Mouse (Mus musculus): ENCODE measurements at regions not wholly inside any gene's neighbourhood (a gene's known extent, or its start where the extent isn't known, plus 50 kb on each side); places are given as distances from the start of the nearest gene placed in this dataset.

DNA sequence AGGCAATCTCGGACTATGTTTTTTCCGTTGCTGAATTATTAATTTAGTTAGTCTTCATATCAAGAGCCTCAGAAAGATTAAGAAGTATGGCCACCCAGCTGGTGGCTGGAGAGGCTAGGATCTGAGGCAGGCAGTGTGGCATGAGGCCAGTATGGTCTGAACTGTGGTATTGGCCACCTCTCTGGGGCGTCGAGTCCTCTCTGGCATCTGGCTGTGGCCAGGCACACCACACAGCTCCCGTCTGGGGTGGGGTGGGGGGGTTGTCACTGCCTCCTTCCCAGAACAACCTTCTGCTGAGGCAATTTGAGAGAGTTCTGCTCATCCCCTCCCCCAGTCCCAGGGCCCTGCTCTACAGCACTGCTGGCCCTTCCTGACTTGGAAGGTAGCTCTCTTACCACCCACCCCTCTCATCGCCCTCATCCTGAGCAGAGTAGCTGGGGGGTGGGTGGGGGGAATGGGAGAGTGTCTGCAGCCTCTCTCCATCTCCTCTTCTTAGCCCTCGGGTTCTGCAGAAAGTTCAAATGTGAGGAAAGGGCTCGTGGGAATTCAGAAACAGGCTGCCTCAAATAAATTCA lies 103.2 kb downstream of the Vegfa start:
- ATAC-seq (ENCODE audit: low TSS enrichment) = no peak

DNA sequence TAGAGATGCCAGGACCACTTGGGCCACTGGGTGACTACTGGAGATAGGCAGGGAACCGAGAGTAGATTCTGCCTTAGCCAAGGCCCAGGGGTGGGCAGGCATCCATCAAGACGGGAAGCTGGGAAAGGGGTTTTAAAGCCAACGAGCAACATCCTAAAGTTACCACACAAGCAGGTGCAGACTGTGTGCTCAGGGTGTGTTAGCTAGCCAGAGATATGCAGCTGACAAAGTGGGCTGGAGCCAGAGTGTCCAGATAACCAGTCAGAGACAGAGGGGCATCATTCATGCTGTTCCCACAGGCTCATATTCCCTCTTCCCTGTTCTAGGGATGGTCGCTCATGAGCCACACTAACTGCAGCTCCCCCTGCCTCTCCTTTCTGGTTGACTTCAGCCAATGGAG lies 104.2 kb downstream of the Vegfa start:
- no peak for ATAC-seq (ENCODE audit: low TSS enrichment)

DNA sequence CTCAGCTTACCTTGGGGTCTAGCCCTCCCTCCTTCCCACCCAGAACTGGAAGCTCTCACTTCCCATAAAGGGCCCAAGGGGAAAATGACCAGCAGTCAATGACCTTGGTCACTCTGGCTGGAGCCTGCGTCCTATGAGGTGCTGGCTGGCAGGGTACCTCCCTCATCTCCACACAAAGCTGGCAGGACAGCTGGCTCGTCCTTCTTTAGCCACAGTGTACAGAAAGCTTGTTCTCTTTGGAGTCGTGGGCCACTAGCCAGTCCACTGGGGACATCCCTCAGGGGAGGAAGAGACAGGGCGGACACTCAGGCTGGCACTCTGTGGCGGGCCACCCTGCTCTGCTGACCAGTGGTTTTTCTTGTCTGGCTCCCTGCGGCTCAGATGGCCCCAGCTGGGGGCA lies 106.3 kb downstream of the Vegfa start:
- ATAC-seq (ENCODE audit: low TSS enrichment) = no peak

DNA sequence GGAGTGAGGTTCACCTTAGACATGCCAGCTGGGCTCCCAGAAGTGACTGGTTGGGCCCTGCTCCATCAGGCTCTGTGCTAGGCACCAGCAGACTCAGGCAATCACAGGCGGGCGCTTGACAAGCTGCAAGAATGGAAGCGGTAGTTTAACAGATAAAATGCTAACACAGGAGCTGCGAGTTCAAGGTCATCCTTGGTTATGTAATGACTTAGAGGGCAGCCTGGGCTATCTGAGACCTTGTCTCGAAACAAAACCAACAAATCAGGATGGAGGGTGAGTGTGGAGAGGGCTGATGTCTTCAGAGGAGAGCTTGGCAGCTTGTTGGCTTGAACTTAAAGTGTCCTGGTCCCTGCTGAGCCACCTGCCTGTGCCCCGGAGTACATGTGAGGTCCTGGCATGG lies 107.6 kb downstream of the Vegfa start:
- ATAC-seq (ENCODE audit: low TSS enrichment) = no peak

DNA sequence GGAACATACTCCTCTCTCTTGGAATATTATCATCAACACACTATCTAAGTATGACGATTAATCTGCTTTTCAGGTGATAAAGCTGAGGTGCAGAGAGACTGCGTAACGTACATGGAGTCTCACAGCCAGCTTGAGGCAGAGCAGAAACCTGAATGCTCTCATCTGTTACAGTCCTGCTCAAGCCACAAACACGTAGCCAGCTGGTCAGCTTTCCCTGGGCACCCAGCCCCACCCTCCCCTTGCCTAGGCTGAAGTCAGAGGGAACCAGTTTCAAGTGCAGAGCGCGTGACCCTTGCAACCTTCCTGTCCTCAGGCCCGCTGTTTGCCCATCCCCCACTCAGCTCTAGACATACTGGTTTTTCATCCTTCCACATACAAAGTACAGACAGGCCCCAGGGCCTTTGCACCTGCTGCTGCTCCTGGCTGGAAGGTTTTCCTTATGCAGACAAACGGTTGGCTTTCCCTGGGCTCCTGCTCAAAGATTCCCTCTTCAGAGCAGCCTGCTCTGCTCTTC lies 108.9 kb downstream of the Vegfa start:
- no peak for ATAC-seq (ENCODE audit: low TSS enrichment)

DNA sequence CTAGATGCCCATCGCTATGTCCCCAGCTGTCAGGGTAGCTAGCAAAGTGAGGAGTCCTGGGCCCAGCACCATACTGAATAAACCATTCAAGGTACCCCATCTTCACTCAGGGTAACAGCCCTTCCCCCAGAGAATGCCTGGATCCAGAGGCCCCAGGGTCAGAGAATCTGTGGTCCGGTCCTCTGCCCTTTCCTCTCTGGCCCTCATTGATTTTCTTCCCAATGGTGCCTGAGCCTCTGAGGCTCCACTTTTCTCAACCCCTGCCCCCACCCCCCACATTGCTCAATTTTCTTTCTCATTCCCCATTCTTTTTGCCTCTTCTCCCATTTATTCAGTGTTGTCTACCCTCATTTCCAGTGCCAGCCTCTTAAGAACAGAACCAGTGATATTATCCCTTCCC lies 114.5 kb downstream of the Vegfa start:
- no peak for ATAC-seq (ENCODE audit: low TSS enrichment)

DNA sequence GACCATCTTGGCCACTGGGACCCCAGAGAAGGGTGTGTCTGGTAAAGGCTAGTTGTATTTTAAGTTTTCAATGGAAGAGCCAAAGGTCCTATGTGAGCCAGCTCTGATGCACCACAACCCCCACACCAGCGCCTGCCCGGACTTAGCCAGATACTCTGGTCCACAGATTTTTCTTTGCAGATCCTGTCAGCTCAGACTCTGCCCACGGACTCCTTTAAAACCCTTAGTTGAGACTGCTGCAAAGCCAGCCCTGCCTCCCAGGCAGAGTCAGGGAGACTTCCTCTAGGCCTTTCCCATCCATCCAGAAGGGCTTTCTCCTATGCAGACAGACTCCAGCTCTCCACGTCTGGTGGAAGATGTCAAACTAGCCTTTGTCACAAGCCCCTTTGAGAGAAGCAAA lies 115.2 kb downstream of the Vegfa start:
- ATAC-seq (ENCODE audit: low TSS enrichment) = peak; percentile 67; the same call in 1 of the 2 replicates

DNA sequence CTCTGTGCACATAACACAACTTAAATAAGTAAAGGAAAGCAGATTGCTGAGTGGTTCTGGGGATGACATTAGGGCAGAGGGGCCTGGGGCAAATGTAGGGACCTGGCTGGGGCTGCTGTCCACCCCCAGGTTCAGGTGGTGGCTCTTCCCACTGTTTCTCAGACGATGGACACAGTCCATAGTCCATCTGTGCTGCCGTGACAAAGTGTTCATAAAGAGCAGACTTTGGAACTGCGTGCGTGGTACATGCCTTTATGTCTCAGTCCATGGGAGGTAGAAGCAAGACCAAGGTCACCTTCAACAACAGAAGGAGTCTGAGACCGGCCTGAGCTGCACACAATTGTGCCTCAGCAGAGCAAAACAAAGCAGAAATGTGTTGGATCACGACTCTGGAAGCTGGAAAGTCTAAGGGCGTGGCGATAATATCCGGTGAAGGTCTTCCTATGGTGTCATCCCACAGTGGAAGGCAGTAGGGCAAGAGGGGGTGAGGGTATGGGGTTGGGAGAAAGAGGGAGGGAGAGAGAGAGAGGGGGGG lies 117.4 kb downstream of the Vegfa start:
- ATAC-seq (ENCODE audit: low TSS enrichment) = no peak

DNA sequence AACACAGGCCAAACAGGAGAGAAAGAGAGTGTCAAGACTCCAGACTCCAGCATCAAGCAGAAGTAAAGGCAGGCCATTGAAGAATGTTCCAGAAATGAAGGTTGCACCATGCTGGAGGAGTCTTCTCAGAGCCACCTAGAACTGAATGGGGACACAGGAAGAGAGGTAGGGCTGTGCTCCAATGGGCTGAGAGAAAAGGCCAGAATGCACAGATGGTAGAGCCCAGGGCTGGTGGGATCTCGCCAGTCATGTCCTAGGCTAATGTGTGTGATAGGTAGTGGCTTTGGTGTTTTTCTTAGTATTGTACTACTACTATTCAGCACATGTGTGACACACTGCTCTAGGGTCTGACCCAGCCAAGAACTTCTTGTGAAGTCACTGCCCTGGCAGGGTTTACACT lies 117.9 kb downstream of the Vegfa start:
- ATAC-seq (ENCODE audit: low TSS enrichment) = no peak

DNA sequence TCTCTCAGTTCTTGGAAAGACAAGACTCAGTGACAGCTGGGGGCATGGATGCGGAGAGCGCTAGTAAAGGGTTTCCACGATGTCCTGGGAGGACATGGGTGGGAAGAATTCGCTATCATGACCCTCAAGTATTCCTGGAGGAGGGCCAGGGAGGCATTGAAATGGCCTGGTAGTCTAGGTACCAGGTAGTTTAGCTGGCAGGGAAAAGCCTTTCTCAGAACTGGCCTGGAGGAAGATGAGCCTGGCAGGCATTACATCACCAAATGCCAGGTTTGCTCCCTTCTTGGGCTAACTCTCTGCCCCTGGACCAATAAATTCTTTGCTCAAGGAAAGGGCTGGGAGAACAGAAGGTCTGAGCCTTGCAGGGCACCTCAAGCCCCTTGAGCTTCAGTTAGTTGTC lies 118.5 kb downstream of the Vegfa start:
- no peak for ATAC-seq (ENCODE audit: low TSS enrichment)

DNA sequence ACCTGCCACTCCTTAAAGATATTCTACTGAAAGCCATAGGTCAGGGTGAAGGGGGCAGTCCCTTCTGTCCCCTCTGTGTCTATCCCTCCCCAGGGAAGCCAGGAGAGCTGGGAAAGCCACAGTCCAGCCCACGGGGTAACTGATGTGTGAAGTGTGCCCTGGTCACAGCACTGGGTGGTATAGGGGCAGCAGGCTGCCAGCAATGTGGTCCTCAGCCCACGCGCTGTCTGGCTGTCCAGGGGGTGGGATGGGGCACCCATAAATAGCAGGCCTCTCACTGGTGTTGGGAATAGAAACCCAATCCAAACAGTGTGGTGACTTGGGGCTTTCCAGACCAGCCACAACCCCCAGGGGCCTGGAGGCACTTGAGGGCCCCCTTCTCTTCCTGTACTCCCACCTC lies 120.0 kb downstream of the Vegfa start:
- no peak for ATAC-seq (ENCODE audit: low TSS enrichment)

DNA sequence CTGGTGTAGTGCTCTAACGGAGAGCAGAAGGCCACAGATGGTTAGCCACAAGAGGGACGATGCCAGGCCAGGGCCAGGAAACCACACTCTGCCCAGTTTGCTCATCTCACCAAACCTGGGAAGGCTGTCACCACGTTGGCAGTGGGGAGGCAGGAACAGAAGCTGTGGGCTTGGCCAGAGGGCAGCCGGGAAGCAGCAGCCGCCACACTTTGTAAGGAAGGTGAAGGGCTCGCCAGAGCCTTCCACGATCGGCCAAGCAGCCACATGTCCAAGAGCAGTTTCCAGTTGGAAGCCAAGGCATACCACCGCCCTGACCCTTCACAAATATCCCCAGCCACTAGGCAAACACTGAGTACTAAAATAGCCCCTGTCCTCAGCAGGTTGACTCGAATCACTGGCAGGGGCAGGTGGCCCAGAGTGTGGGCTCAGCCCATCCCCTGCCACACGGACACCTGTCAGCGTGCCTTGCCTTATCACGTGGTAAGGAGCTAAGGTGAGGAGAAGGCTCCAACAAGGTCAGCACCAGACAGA lies 120.9 kb downstream of the Vegfa start:
- ATAC-seq (ENCODE audit: low TSS enrichment) = no peak

DNA sequence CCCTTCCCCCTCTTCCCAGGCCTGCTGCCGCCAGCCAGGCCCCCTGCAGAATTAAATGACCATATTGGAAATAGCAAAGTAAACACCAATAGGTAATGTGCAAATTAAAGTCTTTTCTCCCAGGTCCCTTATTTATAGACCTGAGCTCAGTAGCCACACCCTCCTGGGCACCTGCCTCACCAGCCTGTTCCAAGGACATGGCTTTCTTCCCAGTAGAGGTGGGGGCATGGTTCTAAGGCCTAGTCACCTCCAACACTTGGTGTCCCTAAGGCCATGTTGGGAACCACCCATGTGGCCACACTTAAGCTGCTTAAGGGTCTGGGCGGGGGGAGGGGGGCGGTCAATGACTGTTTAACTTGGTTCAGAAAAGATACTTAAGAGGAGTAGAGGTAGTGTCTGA lies 121.9 kb downstream of the Vegfa start:
- ATAC-seq (ENCODE audit: low TSS enrichment) = no peak

DNA sequence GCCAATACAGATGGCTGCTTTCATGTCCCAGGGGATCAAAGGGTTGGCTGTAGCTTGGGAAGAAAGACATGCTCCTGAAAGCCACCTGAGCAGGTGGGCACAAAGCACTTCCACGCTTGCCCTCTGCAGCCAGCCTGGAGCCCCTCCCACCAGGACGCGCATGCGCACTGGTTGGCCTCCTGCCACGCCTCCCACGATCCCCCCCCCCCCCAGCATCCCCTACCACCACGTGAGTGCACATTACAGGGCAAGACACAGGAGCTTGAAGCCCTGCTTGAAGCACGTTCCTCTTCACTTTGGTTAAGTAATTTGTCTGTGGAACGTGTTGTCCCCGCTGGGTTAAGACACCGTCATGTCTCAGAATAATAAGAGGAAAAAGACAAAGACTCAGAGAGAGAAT lies 124.6 kb downstream of the Vegfa start:
- ATAC-seq (ENCODE audit: low TSS enrichment) = no peak

DNA sequence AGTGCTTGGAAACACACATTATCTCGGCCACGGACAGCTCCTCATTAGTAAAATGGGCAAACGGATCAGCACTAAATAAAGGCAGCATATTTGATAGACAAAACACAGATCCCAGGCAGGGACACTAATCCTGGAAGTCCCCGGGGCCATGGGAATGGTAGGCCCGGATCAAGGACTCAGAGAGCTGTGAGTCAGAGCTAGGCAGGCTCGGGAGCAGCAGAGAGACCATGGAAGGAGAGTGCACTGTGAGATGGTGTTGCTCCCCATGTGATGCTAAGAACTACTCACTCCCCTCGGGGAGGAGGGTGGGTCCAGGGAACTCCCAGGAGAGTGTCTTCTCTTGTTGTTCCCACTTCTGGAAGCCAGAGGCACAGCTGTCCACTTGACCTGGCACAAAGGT lies 126.6 kb downstream of the Vegfa start:
- ATAC-seq (ENCODE audit: low TSS enrichment) = no peak

DNA sequence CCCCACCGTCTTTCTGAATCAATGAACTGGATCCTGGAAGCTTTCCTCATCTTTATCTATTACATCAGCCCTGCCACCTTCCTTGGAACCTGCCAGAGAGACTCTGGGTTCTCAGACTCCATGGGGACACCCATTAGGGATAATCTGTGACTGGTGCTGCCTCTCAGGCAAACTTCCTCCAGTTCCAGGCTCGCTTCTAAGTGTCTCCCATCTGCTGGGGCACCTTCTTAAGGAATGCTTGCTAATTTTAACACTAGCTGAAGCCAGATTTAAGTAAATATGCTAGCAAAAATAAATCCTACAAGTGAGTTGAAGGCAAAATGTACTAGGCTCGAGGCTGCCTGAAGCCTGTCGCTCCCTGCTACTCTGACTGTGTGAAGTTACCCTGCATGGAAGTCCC lies 127.9 kb downstream of the Vegfa start:
- ATAC-seq (ENCODE audit: low TSS enrichment) = peak; percentile 96

DNA sequence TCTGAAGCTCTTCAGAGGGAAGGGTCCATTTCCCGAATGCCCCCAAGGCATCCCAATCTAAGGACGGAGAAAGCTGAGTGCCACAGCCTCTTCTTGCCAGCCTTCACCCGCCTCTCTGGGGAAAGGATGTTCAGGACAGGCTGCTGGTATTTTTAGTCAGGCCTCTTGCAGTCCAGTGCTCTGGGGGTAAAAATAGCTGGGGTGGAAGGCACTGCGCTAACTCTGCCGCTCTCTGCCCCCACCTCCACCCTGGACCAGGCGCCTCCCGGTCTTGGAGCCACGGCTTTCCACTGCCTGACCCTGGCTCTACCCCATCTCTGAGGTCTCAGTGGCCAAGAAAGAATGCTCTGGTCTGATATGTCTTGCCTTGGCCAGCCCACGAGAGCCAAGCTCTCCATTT lies 128.9 kb downstream of the Vegfa start:
- ATAC-seq (ENCODE audit: low TSS enrichment) = no peak

DNA sequence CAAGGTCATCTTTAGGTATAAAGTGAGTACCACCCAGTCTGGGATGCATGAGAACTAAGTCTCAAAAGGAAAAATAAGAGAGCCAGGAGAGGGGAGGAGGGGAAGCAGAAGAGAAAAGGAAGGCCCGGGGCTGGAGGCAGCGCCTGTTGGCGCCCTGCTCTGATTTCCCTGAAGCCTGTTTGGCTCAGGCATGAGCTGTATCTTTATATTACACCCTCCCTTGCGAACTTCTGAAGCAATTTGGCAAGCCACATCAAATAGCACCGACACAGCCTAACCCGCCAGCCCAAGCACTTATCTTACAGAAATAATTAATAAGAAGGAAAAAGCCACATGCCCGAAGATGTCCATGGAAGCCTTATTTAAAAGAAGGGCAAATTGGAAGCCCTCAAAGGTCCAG lies 129.5 kb downstream of the Vegfa start:
- no peak for ATAC-seq (ENCODE audit: low TSS enrichment)

DNA sequence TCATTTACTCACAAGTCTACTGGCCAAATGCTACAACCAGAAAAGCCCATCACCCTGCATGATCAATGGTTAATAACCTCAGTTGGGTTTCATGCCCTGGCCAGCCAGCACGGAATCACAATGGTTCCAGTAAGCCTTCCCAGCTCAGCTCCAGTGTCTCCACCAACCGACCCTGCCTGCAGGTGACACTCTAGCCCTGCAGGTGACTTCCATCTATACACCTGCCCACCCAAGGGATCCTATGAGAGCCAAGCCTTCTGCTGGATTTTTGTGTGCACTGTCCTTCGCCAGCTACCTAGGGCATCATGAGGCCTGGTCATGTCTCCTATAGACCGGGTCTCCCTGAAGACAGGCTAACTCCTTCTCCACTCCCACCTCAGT lies 135.3 kb downstream of the Vegfa start:
- ATAC-seq (ENCODE audit: low TSS enrichment) = no peak

DNA sequence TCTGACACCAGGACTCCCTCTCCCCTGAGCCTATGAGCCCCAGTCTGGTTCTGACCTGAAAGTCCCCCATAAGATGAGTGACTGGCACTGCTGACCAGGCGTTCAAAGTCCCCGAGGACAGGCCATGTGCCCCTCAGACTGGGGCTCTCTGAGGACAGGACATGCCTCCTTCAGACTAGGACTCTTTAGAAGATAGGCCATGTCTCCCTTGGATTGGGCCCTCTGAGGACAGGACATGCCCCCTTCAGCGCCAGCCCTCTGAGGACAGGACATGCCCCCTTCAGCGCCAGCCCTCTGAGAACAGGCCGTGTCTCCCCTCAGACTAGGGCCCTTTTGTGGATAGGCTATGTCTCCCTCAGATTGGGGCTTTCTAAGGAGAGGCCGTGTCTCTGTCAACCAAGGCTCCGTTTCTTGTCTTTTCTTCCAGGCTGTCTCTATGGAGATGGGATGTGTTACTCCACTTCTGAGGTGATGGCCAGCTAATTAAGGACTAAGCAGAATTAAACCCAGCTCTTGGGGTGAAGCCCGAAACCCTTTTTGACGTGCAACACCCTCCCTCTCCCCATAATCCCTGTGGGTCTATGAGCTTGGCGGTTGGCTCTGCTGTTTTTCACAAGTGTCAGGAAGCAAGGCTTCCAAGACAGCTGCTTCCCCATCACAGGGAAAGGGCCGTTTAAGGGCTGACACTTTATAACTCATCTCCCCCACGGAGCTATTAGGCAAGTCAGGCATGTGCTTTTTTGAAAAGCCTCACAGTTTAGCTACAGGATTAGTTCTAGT lies 135.8 kb downstream of the Vegfa start:
- ATAC-seq (ENCODE audit: low TSS enrichment) = no peak

DNA sequence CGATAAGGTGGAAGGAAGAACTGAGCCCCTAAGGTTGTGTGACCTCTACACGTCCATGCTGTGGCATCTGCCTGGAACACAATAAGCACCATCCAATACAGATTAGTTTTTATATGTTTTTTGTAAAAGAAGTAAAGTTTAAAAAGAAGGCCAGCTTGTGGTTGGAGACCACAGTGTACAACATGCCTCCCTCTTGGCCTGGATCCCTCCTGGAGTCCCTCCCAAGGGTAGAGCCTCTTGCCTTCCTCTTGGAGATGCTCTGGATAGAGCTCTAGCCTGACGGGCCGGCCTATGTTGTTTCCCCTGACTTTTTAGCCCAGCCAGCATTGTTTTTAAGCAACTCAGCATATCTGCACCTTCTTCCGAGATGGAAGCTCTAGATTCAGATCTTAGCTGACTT lies 138.0 kb downstream of the Vegfa start:
- ATAC-seq (ENCODE audit: low TSS enrichment) = no peak

DNA sequence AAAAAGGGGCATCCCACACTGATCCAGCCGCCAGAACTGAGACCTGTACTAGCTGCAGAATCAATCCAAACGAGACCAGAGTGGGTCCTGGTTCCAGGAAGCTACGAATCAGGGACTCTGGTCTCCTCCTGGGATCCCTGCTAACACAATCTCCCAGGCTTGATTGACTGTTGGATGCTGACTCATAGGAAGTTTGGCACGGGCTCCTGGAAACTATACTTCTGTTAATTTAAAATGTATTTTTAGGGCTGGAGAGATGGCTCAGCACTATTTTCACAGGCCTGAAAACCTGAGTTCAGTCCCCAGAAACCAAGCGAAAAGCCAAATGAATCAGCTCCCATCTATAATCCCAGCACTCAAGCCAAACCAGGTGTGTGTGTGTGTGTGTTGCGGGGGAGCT lies 138.5 kb downstream of the Vegfa start:
- ATAC-seq (ENCODE audit: low TSS enrichment) = peak; percentile 85

DNA sequence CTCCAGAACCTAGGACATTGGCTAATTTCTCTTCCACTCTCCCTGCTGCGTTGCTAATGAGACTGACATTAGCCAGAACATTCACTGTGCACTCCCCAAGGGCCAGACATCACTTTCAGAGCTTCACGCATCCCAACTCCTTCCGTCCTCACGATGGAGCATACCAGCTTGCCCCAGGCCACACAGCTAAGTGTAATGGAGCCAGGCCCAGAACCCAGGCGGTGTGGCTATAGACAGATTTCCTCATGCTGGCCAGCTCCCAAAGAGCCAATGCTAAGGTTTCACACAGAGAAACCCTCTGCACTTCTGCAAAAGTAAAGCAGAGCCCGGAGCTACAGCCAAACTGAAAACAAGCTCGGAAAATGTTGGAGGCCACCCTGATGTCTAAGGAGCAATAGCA lies 139.1 kb downstream of the Vegfa start:
- no peak for ATAC-seq (ENCODE audit: low TSS enrichment)
